In the genomic region with DNA sequence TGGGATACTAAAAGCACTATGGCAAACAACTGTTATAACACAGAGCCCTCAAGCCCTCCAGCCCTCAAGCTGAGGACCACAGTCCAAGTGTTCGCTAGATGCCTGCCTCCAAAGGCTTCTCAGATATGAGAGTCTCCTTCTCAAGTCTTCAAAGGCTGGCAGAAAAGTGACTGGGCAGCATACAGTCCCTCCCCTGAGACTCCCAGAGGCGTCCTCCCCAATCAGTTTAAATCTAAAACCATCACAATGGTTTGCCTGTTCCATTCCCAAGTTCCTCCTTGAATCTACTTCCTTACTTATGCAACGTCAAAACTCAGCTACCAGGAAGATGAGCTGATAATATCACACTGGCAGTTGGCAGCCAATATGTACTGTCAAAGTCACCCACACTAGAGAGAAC, we compare ENCODE assay signal across 8 mouse cellular contexts. TPM values are rescaled to one million over a fixed set of nuclear protein-coding genes. Genes with fewer than 3 reads are reported as not detected.
DNase-seq lines count a peak whose midpoint lies in the region; ATAC-seq lines count a peak whose summit lies in the region.

TSS of gene Anapc15 (plus strand) at position 301 of the 400 bp plus-strand sequence.

- no peak within 1 kb of the TSS for H3K4me2 ChIP-seq in kidney, embryonic 15.5 days

- H3K9ac ChIP-seq in kidney, embryonic 15.5 days, result no peak within 1 kb of the TSS

- H3K27ac ChIP-seq in kidney, embryonic 15.5 days, result no peak within 1 kb of the TSS

- no peak within 1 kb of the TSS for H3K4me3 ChIP-seq in kidney, embryonic 15.5 days (replicated peaks)

- ATAC-seq in kidney, embryonic 15.5 days (replicated peaks; ENCODE audit: low FRiP score), result no peak
- ATAC-seq in inflammation-experienced regulatory T-cells, adult 6 months, result no peak
- ATAC-seq in megakaryocyte, adult 5-6 weeks (ENCODE audit: poor library complexity, severe bottlenecking), result no peak

- no peaks in the 10 kb centered on the region for H3K9me3 ChIP-seq in kidney, embryonic 15.5 days (replicated peaks)

- H3K27me3 ChIP-seq in kidney, embryonic 15.5 days, result no peaks in the 10 kb centered on the region

- WGBS in kidney, embryonic 15.5 days, result 80% methylated on average over 3 of the region's 3 CpGs

- H3K4me1 ChIP-seq in kidney, embryonic 15.5 days, result peaks cover 6% of the 10 kb centered on the region

- H3K36me3 ChIP-seq in kidney, embryonic 15.5 days, result no peaks in the 10 kb centered on the region

- no peak for DNase-seq in kidney, postnatal 14 days
- no peak for DNase-seq in adrenal gland, postnatal 25 days
- no peak for DNase-seq in gastrocnemius, postnatal 10 days
- DNase-seq in cerebellum, postnatal 14 days, result no peak
- no peak for DNase-seq in lung, postnatal 4 days

RNA-seq across cellular contexts. Expression of gene Anapc15, which starts in this region (rescaled TPM):
- polyA plus RNA-seq in kidney, embryonic 15.5 days (2015; fragmentation: Nextera tagmentation; extraction: Ambion mirVana), result 75.1 and 78.9 TPM in 2 replicates
- 26.7 and 41.7 TPM in 2 replicates for total RNA-seq in adrenal gland, postnatal 25 days (2021)
- 10 to 100 TPM; 23.1 to 23.8 TPM for total RNA-seq in gastrocnemius, postnatal 10 days (2021)
- 10 to 100 TPM; 43.6 to 59.7 (median 52.5) TPM for polyA plus RNA-seq in inflammation-experienced regulatory T-cells, adult 6 months (2017; shearing (Covaris generic))
- total RNA-seq in megakaryocyte, adult 5-6 weeks (2015), result 57.1 and 70.8 TPM in 2 replicates
- total RNA-seq in megakaryocyte, adult 5-6 weeks (2017), result 69.3 and 94.9 TPM in 2 replicates
